Mouse (Mus musculus) liver, embryonic 14.5 days (tissue): ENCODE measurements around the gene Dner.

Experiments used
- CTCF ChIP-seq: IDR thresholded peaks from 2 replicates; pipeline ENCODE4 v1.5.1; 2016; ENCODE audit warnings: antibody characterized with exemption, low read depth, control low read depth
- EP300 ChIP-seq: IDR thresholded peaks from 2 replicates; pipeline ENCODE4 v1.6.1; 2016; ENCODE audit warnings: antibody characterized with exemption, low read depth

DNA sequence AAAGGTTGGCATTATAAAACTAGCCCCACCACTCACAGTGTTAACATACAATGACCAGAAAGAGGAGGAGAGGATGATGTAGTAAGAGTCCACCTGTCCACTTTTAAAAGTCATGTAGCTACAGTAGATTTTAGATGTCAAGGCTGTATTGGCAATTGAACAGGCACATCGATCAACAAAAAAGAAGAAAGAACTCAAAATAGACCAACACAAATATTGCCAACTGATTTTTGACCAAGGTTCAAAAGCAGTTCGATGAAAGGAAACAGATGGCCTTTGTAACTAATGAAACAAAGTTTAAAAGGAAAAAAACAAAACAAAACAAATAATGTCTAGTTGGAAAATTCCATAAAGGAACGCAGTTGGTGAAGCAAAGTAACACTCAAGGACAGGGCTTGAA lies 296.4 kb downstream of the Dner start:
- no peak for TF ChIP-seq EP300
- no peak for TF ChIP-seq CTCF
